Mouse (Mus musculus): Measurements from ENCODE around the gene Dnajb4.

- no peak for TF ChIP-seq CTCF (IDR thresholded peaks at IDR 0.05 in 2 of 3, conservative IDR thresholded peaks at IDR 0.05 in 1 of 3; ENCODE audit: control insufficient read depth in 1 of 3, insufficient read depth in 1 of 3, low read depth in 2 of 3, low read length in 3 of 3, poor library complexity in 1 of 3, severe bottlenecking in 1 of 3)
- TF ChIP-seq EP300 (IDR thresholded peaks at IDR 0.05; ENCODE audit: low read depth in 1 of 2, low read length in 2 of 2): peak in 1 of 2 experiments; percentile 19; a peak in 2 of 4 replicates
- no peak for TF ChIP-seq GABPA (IDR thresholded peaks at IDR 0.05; ENCODE audit: low read depth, low read length)
- TF ChIP-seq MAX (IDR thresholded peaks at IDR 0.05; ENCODE audit: low read length): peak; percentile 72
These were observed 730 bp downstream of the Dnajb4 start for GRCm38 (mm10) chr3:152209177-152209966.
